17 mouse cellular contexts compared by ENCODE assay signal in the genomic region with DNA sequence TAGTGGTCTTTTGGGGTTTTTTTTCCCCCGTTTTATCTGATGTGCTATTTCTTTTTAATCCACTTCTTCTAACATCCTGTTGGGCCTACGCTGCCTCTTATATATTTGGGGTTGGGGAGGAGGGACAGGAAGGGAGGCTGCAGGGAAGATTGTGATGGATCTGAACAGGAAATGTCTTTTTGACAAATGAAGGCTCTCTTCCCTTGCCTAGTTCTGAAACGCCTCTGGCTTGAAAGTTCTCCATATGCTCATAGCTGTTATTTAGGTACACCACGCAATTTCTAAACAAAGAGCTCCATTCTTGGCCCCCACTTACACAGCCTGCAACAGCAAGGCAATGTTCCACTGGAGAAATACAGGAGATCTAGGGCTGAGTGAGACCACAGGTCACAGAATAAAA.
DNase-seq lines count a peak whose midpoint lies in the region; TF ChIP-seq lines count a peak whose summit lies in the region.
"Had no signal": no experiment of that assay in that cellular context is flagged by ENCODE, and none has a peak within 500 bp of the region (broad histone marks: within the 10 kb centered on the region; RNA-seq: fewer than 3 reads in every experiment).

No protein-coding gene starts in this region.

- intact Hi-C loops in left cerebral cortex, adult 2 months (cut with DNase I), result loop anchor here (2.0 to 5.0 kb wide), 5 partner anchors 94 to 768 kb away; no protein-coding TSS in a partner anchor

- no peak overlapping the region for H3K4me3 ChIP-seq in left cerebral cortex, adult 2 months
- H3K4me3 ChIP-seq: forebrain, embryonic 12.5 days; heart, embryonic 10.5 days; hindbrain, embryonic 13.5 days; neural tube, embryonic 12.5 days had no signal

- no peak for TF ChIP-seq CTCF in left cerebral cortex, adult 2 months (IDR thresholded peaks at IDR 0.05)

- peak overlapping the region; percentile 94 for H3K27ac ChIP-seq in left cerebral cortex, adult 2 months
- H3K27ac ChIP-seq: forebrain, embryonic 12.5 days; hindbrain, embryonic 13.5 days; neural tube, embryonic 12.5 days had no signal

- DNase-seq in layer of hippocampus, adult 9-11 months, result peak; percentile 31
- DNase-seq in layer of hippocampus, postnatal 10 days (ENCODE audit: low spot score in 2 of 2), result no peak
- DNase-seq in right cerebral cortex, adult 18-20 months, result peak; percentile 52
- no peak for DNase-seq in right cerebral cortex, postnatal 14 days
- DNase-seq in left cerebral cortex, adult 2 months (ENCODE audit: extremely low spot score in 1 of 2, low spot score in 2 of 2), result no peak
- no peak for DNase-seq in thymus, postnatal 36 days
- DNase-seq in kidney, adult 8-10 months, result no peak
- DNase-seq: cerebellum, adult 9-10 months; embryo, embryonic 11 days; heart, postnatal 14 days; kidney, adult 18-20 months; right cerebral cortex, postnatal 4 days; thymus, adult 2 months had no signal

Comparison
In these comparisons a context has a peak if more than half of its experiments do, and no peak if none do; other contexts are left out.
1. DNase-seq: peak in layer of hippocampus, adult 9-11 months (single experiment) and right cerebral cortex, adult 18-20 months (single experiment); none in layer of hippocampus, postnatal 10 days (0 of 2), right cerebral cortex, postnatal 14 days (single experiment), left cerebral cortex, adult 2 months (0 of 2), thymus, postnatal 36 days (0 of 2) and kidney, adult 8-10 months (0 of 2).